ENCODE assay signal across 24 mouse cellular contexts in the genomic region with DNA sequence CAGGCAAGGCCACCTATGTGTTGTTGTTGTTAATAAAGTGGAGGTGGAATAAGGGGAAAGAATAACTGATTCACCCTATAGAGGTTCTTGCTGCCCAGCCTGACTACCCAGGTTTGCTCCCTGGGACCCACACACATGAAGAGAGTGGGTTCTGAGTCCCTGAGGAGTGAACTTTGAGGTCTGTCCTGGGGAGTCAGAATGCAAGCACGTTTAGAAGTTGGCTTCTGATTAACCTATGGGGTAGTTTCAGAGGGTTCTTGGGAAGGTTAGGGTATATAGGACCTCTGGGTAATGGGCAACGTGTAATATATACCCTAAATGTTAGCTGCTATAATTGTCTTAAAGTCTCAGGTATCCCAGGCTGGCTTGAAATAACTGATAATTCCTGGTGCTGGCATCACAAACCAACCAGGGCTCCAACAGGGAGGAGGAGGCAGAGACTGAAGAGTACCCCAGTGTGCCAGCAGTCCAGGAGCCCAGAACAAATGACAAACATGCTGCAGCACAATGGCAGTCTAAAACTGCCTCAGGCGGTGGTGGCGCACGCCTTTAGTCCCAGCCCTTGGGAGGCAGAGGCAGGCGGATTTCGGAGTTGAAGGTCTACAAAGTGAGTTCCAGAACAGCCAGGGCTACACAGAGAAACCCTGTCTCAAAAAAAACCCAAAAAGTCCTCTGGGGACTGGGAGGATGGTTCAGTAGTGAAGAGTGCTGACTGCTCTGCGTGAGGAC. TPM values are rescaled to one million over a fixed set of nuclear protein-coding genes. Genes with fewer than 3 reads are reported as not detected.
A peak's percentile ranks its signal among the peaks of the same experiment; 100 is the strongest.
DNase-seq lines count a peak whose midpoint lies in the region; ATAC-seq and TF ChIP-seq lines count a peak whose summit lies in the region.
"Had no signal": no experiment of that assay in that cellular context is flagged by ENCODE, and none has a peak within 500 bp of the region (broad histone marks: within the 10 kb centered on the region; RNA-seq: fewer than 3 reads in every experiment).

No protein-coding gene starts in this region.

- no peaks in the 10 kb centered on the region for H3K9me3 ChIP-seq in intestine, embryonic 16.5 days (ENCODE audit: control insufficient read depth, low read length)
- H3K9me3 ChIP-seq in intestine, embryonic 15.5 days, result no peaks in the 10 kb centered on the region
- H3K9me3 ChIP-seq in CH12.LX (replicated peaks; ENCODE audit: low read length), result peaks cover 3% of the 10 kb centered on the region
- no peaks in the 10 kb centered on the region for H3K9me3 ChIP-seq in MEL (replicated peaks; ENCODE audit: insufficient read depth, low read length)
- no peaks in the 10 kb centered on the region for H3K9me3 ChIP-seq in limb, embryonic 10.5 days (replicated peaks)
- H3K9me3 ChIP-seq: G1E had no signal

- in situ Hi-C loops in CH12.LX (cut with MboI; ENCODE audit: low pct_ligation_motif_present, low pct_unique_long_range_greater_than_20kb, low sequenced_read_pairs), result no loop called here

- H3K36me3 ChIP-seq in intestine, embryonic 16.5 days (ENCODE audit: control insufficient read depth, insufficient read depth, low read length), result peaks cover 22% of the 10 kb centered on the region; the same call in 1 of the 2 replicates
- peaks cover 44% of the 10 kb centered on the region for H3K36me3 ChIP-seq in intestine, embryonic 15.5 days
- H3K36me3 ChIP-seq in CH12.LX (replicated peaks in 1 of 2; ENCODE audit: control insufficient read depth in 1 of 2, insufficient read depth in 1 of 2, low read length in 1 of 2), result peaks cover 85 to 87% of the 10 kb centered on the region in 2 experiments
- H3K36me3 ChIP-seq in MEL (ENCODE audit: control insufficient read depth in 1 of 2, insufficient read depth in 2 of 2, low read length in 2 of 2), result no peaks in the 10 kb centered on the region; a peak in 1 of 4 replicates
- peaks cover 77% of the 10 kb centered on the region for H3K36me3 ChIP-seq in limb, embryonic 10.5 days

- TF ChIP-seq CTCF in CH12.LX (conservative IDR thresholded peaks at IDR 0.05 in 1 of 2, IDR thresholded peaks at IDR 0.05 in 1 of 2; ENCODE audit: low read depth in 2 of 2, low read length in 2 of 2), result no peak
- TF ChIP-seq CTCF in MEL (IDR thresholded peaks at IDR 0.05 in 2 of 3, conservative IDR thresholded peaks at IDR 0.05 in 1 of 3; ENCODE audit: control insufficient read depth in 1 of 3, insufficient read depth in 1 of 3, low read depth in 2 of 3, low read length in 3 of 3, poor library complexity in 1 of 3, severe bottlenecking in 1 of 3), result no peak

- WGBS in intestine, embryonic 16.5 days, result 85% methylated on average over 8 of the region's 8 CpGs
- 86% methylated on average over 8 of the region's 8 CpGs for WGBS in intestine, embryonic 15.5 days
- WGBS in limb, embryonic 10.5 days, result 88% methylated on average over 8 of the region's 8 CpGs

- DNase-seq in CH12.LX (ENCODE audit: extremely low read depth), result no peak
- DNase-seq in MEL (ENCODE audit: low read depth, low spot score), result no peak
- DNase-seq in ZHBTc4 (ENCODE audit: low read depth, low spot score), result peak; percentile 55
- no peak for DNase-seq in limb, embryonic 10.5 days (ENCODE audit: low spot score)
- DNase-seq in ovary, postnatal 36 days (ENCODE audit: low spot score), result no peak
- DNase-seq: adrenal gland, adult 2 months; adrenal gland, adult 8-10 months; adrenal gland, postnatal 10 days; adrenal gland, postnatal 14 days; adrenal gland, postnatal 25 days; adrenal gland, postnatal 36 days; B cell, adult 2 months; cerebellum, adult 11 months; cerebellum, adult 11-12 months; cerebellum, adult 18-20 months; cerebellum, adult 2 months; cerebellum, adult 8-10 months had no signal

- peaks cover 16% of the 10 kb centered on the region for H3K79me2 ChIP-seq in CH12.LX (replicated peaks; ENCODE audit: control insufficient read depth, extremely low read depth, insufficient read depth, poor library complexity, severe bottlenecking)
- H3K79me2 ChIP-seq in MEL (ENCODE audit: control insufficient read depth, insufficient read depth, low read length, poor library complexity), result no peaks in the 10 kb centered on the region

- ATAC-seq in intestine, embryonic 16.5 days, result peak; percentile 31; the same call in 1 of the 2 replicates
- no peak for ATAC-seq in intestine, embryonic 15.5 days
- no peak for ATAC-seq in frontal cortex, adult (ENCODE audit: low TSS enrichment)
- ATAC-seq: activated CD4-positive, CD25-positive, alpha-beta regulatory T cell, adult 4 months; CD4-positive, CD25-positive, alpha-beta regulatory T cell, adult 4 months; Patski had no signal

- H3K4me1 ChIP-seq in intestine, embryonic 16.5 days (ENCODE audit: control insufficient read depth, insufficient read depth, low read length), result no peaks in the 10 kb centered on the region
- no peaks in the 10 kb centered on the region for H3K4me1 ChIP-seq in intestine, embryonic 15.5 days (replicated peaks)
- H3K4me1 ChIP-seq in CH12.LX (ENCODE audit: control insufficient read depth in 1 of 2, insufficient read depth in 2 of 2), result peaks cover 3 to 46% of the 10 kb centered on the region in 2 experiments
- H3K4me1 ChIP-seq in MEL (ENCODE audit: control insufficient read depth in 1 of 2, insufficient read depth in 2 of 2, low read length in 2 of 2), result 0 out of 4 replicates have a peak, but pooled peaks cover 0 to 2% of the 10 kb centered on the region in 2 experiments
- H3K4me1 ChIP-seq in limb, embryonic 10.5 days, result no peaks in the 10 kb centered on the region

- TF ChIP-seq RAD21 in CH12.LX (IDR thresholded peaks at IDR 0.05; ENCODE audit: low read depth, low read length), result no peak
- no peak for TF ChIP-seq RAD21 in MEL (IDR thresholded peaks at IDR 0.05; ENCODE audit: low read depth, low read length)

- TF ChIP-seq POLR2A in CH12.LX (IDR thresholded peaks at IDR 0.05; ENCODE audit: low read depth, low read length), result peak; percentile 47; the same call in 1 of the 2 replicates
- peak in 1 of 2 experiments; percentile 38; a peak in 2 of 4 replicates for TF ChIP-seq POLR2A in MEL (IDR thresholded peaks at IDR 0.05; ENCODE audit: control insufficient read depth in 1 of 2, insufficient read depth in 1 of 2, low read depth in 1 of 2, low read length in 2 of 2, poor library complexity in 1 of 2)

- no peaks in the 10 kb centered on the region for H3K27me3 ChIP-seq in intestine, embryonic 16.5 days (replicated peaks; ENCODE audit: control insufficient read depth, insufficient read depth, low read length)
- H3K27me3 ChIP-seq in intestine, embryonic 15.5 days (replicated peaks), result no peaks in the 10 kb centered on the region
- H3K27me3 ChIP-seq in CH12.LX (replicated peaks), result no peaks in the 10 kb centered on the region
- H3K27me3 ChIP-seq in MEL (ENCODE audit: control insufficient read depth in 1 of 2, insufficient read depth in 2 of 2, low read length in 2 of 2), result no peaks in the 10 kb centered on the region
- no peaks in the 10 kb centered on the region for H3K27me3 ChIP-seq in limb, embryonic 10.5 days (ENCODE audit: low read depth, poor library complexity, severe bottlenecking)
- H3K27me3 ChIP-seq: Patski had no signal

- dilution Hi-C loops in CH12.LX (cut with MboI; ENCODE audit: extremely low pct_ligation_motif_present, extremely low pct_unique_long_range_greater_than_20kb, low sequenced_read_pairs), result no loop called here

- no peak overlapping the region for H3K4me3 ChIP-seq in intestine, embryonic 16.5 days (ENCODE audit: low read length)
- H3K4me3 ChIP-seq in intestine, embryonic 15.5 days (replicated peaks), result no peak overlapping the region
- no peak overlapping the region for H3K4me3 ChIP-seq in CH12.LX (replicated peaks in 1 of 3; ENCODE audit: low read depth in 2 of 3, low read length in 2 of 3, poor library complexity in 1 of 3)
- no peak overlapping the region for H3K4me3 ChIP-seq in MEL (ENCODE audit: control insufficient read depth in 1 of 2, insufficient read depth in 1 of 2, low read depth in 2 of 2, low read length in 2 of 2)
- no peak overlapping the region for H3K4me3 ChIP-seq in limb, embryonic 10.5 days

- TF ChIP-seq EP300 in CH12.LX (IDR thresholded peaks at IDR 0.05; ENCODE audit: low read length) (no peak), MEL (IDR thresholded peaks at IDR 0.05; ENCODE audit: low read depth in 1 of 2, low read length in 2 of 2) (no peak)

- no peak overlapping the region for H3K27ac ChIP-seq in intestine, embryonic 16.5 days (ENCODE audit: low read length)
- no peak overlapping the region for H3K27ac ChIP-seq in intestine, embryonic 15.5 days
- no peak overlapping the region for H3K27ac ChIP-seq in CH12.LX (ENCODE audit: insufficient read depth, low read depth)
- H3K27ac ChIP-seq in MEL (ENCODE audit: control insufficient read depth, low read depth, low read length), result no peak overlapping the region
- no peak overlapping the region for H3K27ac ChIP-seq in limb, embryonic 10.5 days

- no peak overlapping the region for H3K4me2 ChIP-seq in intestine, embryonic 16.5 days (ENCODE audit: low read depth, low read length)
- H3K4me2 ChIP-seq in intestine, embryonic 15.5 days (replicated peaks), result no peak overlapping the region
- no peak overlapping the region for H3K4me2 ChIP-seq in CH12.LX (ENCODE audit: insufficient read depth, low read depth, poor library complexity, severe bottlenecking)

- no peak overlapping the region for H3K9ac ChIP-seq in intestine, embryonic 16.5 days (ENCODE audit: low read depth, low read length)
- H3K9ac ChIP-seq in intestine, embryonic 15.5 days, result no peak overlapping the region
- H3K9ac ChIP-seq in CH12.LX (ENCODE audit: insufficient read depth, low read depth) (no peak overlapping the region), MEL (ENCODE audit: control insufficient read depth, low read depth, low read length, poor library complexity, severe bottlenecking) (no peak overlapping the region)

RNA-seq across cellular contexts. Expression of gene Rilpl2, which starts 15.7 kb away (rescaled TPM):
- polyA plus RNA-seq in intestine, embryonic 16.5 days (2015; fragmentation: Nextera tagmentation; extraction: Ambion mirVana), result 55.1 and 55.4 TPM in 2 replicates
- 44.0 and 46.2 TPM in 2 replicates for polyA plus RNA-seq in intestine, embryonic 15.5 days (2015; fragmentation: Nextera tagmentation; extraction: Ambion mirVana)
- 393 and 482 TPM in 2 replicates for total RNA-seq in CH12.LX (2012; rRNA removed)
- 415 and 425 TPM in 2 replicates for total RNA-seq in CH12.LX (2014; rRNA removed)
- polyA plus RNA-seq in CH12.LX (2012; ENCODE audit: insufficient read length, low read depth), result 354 and 405 TPM in 2 replicates
- 12.1 and 13.4 TPM in 2 replicates for total RNA-seq in MEL (2012; rRNA removed)
- polyA plus RNA-seq in MEL (2012; ENCODE audit: insufficient read depth in 1 of 2, insufficient read length in 2 of 2, low read depth in 1 of 2, low replicate concordance in 2 of 2, missing spikeins in 1 of 2), result 10 to 100 TPM in 1 of 2 experiments, not detected in 1; 14.3 TPM
- 26.8 and 31.1 TPM in 2 replicates for polyA plus RNA-seq in limb, embryonic 10.5 days (2016; fragmentation: Nextera tagmentation; extraction: Ambion mirVana)

RNA-seq across cellular contexts. Expression of gene Snrnp35, which starts 20.5 kb away (rescaled TPM):
- polyA plus RNA-seq in intestine, embryonic 16.5 days (2015; fragmentation: Nextera tagmentation; extraction: Ambion mirVana), result 20.1 and 20.9 TPM in 2 replicates
- polyA plus RNA-seq in intestine, embryonic 15.5 days (2015; fragmentation: Nextera tagmentation; extraction: Ambion mirVana), result 21.4 and 23.6 TPM in 2 replicates
- total RNA-seq in CH12.LX (2012; rRNA removed), result 23.3 and 27.4 TPM in 2 replicates
- 13.9 and 14.9 TPM in 2 replicates for total RNA-seq in CH12.LX (2014; rRNA removed)
- polyA plus RNA-seq in CH12.LX (2012; ENCODE audit: insufficient read length, low read depth), result 29.0 and 36.3 TPM in 2 replicates
- total RNA-seq in MEL (2012; rRNA removed), result 11.7 and 12.2 TPM in 2 replicates
- 10 to 100 TPM in 1 of 2 experiments, not detected in 1; 18.3 TPM for polyA plus RNA-seq in MEL (2012; ENCODE audit: insufficient read depth in 1 of 2, insufficient read length in 2 of 2, low read depth in 1 of 2, low replicate concordance in 2 of 2, missing spikeins in 1 of 2)
- 30.8 and 32.2 TPM in 2 replicates for polyA plus RNA-seq in limb, embryonic 10.5 days (2016; fragmentation: Nextera tagmentation; extraction: Ambion mirVana)

RNA-seq across cellular contexts. Expression of gene Kmt5a, which starts 22.7 kb away (rescaled TPM):
- polyA plus RNA-seq in intestine, embryonic 16.5 days (2015; fragmentation: Nextera tagmentation; extraction: Ambion mirVana), result 50.6 and 54.3 TPM in 2 replicates
- 93.5 and 105 TPM in 2 replicates for polyA plus RNA-seq in intestine, embryonic 15.5 days (2015; fragmentation: Nextera tagmentation; extraction: Ambion mirVana)
- total RNA-seq in CH12.LX (2012; rRNA removed) (55.3 and 64.6 TPM in 2 replicates), CH12.LX (2014; rRNA removed) (60.9 and 62.8 TPM in 2 replicates), MEL (2012; rRNA removed) (104 and 110 TPM in 2 replicates)
- polyA plus RNA-seq in CH12.LX (2012; ENCODE audit: insufficient read length, low read depth) (151 and 154 TPM in 2 replicates), MEL (2012; ENCODE audit: insufficient read depth in 1 of 2, insufficient read length in 2 of 2, low read depth in 1 of 2, low replicate concordance in 2 of 2, missing spikeins in 1 of 2) (100 to 1,000 TPM in 1 of 2 experiments, 10 to 100 TPM in 1; 88.6 to 243 TPM)
- polyA plus RNA-seq in limb, embryonic 10.5 days (2016; fragmentation: Nextera tagmentation; extraction: Ambion mirVana), result 52.3 and 71.3 TPM in 2 replicates

RNA-seq across cellular contexts. Expression of gene Sbno1, which starts 36.7 kb away (rescaled TPM):
- 78.6 and 83.7 TPM in 2 replicates for polyA plus RNA-seq in intestine, embryonic 16.5 days (2015; fragmentation: Nextera tagmentation; extraction: Ambion mirVana)
- 78.6 and 90.3 TPM in 2 replicates for polyA plus RNA-seq in intestine, embryonic 15.5 days (2015; fragmentation: Nextera tagmentation; extraction: Ambion mirVana)
- total RNA-seq in CH12.LX (2012; rRNA removed) (38.3 and 44.2 TPM in 2 replicates), CH12.LX (2014; rRNA removed) (32.4 and 35.0 TPM in 2 replicates), MEL (2012; rRNA removed) (38.8 and 39.3 TPM in 2 replicates)
- polyA plus RNA-seq in CH12.LX (2012; ENCODE audit: insufficient read length, low read depth) (48.5 and 52.3 TPM in 2 replicates), MEL (2012; ENCODE audit: insufficient read depth in 1 of 2, insufficient read length in 2 of 2, low read depth in 1 of 2, low replicate concordance in 2 of 2, missing spikeins in 1 of 2) (100 to 1,000 TPM in 1 of 2 experiments, 10 to 100 TPM in 1; 32.4 to 500 TPM)
- polyA plus RNA-seq in limb, embryonic 10.5 days (2016; fragmentation: Nextera tagmentation; extraction: Ambion mirVana), result 82.8 and 93.6 TPM in 2 replicates
